Comparison of ENCODE assay signal across 42 mouse cellular contexts in the genomic region with DNA sequence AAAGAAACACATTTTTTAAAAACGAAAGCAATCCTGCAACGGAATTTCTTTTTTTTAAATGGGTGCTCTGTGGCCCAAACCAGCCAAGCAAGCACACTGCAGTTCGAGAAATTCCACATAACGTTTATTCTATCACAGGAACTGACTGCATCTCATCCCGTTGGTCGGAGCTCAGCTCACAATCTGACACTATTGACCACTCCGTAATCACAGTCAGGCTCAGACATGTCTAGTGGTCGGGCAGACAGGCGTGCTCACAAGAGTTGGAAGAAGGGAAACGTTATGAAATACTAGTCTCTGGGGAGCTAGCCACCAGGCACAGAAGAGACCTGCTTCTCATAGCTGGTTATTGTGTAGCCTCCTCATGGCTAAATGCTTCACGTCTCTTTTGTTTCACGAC. TPM values are rescaled to one million over a fixed set of nuclear protein-coding genes. Genes with fewer than 3 reads are reported as not detected.
"Had no signal": no experiment of that assay in that cellular context is flagged by ENCODE, and none has a peak within 500 bp of the region (broad histone marks: within the 10 kb centered on the region; RNA-seq: fewer than 3 reads in every experiment).

No protein-coding gene starts in this region.

- H3K9me3 ChIP-seq: limb, embryonic 12.5 days; limb, embryonic 13.5 days; limb, embryonic 15.5 days; liver, embryonic 12.5 days; liver, embryonic 13.5 days; liver, embryonic 15.5 days; lung, embryonic 15.5 days; megakaryocyte, embryonic 14.5 days; midbrain, embryonic 10.5 days; midbrain, embryonic 12.5 days; midbrain, embryonic 13.5 days; midbrain, embryonic 15.5 days; neural tube, embryonic 12.5 days had no signal

- DNase-seq: left cerebral cortex, postnatal 4 days; liver; liver, embryonic 13.5 days; liver, postnatal 0 days; lung, adult 18-20 months; lung, adult 2 months; lung, embryonic 14.5 days; lung, postnatal 10 days; lung, postnatal 14 days; lung, postnatal 36 days; lung, postnatal 4 days; midbrain, embryonic 14.5 days had no signal

- H3K27ac ChIP-seq: limb, embryonic 12.5 days; limb, embryonic 13.5 days; limb, embryonic 15.5 days; liver, embryonic 12.5 days; liver, embryonic 13.5 days; liver, embryonic 14.5 days; liver, embryonic 15.5 days; lung, embryonic 15.5 days; macrophage; midbrain, embryonic 10.5 days; midbrain, embryonic 12.5 days; midbrain, embryonic 13.5 days; midbrain, embryonic 15.5 days; neural tube, embryonic 12.5 days had no signal

- H3K4me1 ChIP-seq: liver, embryonic 12.5 days; liver, embryonic 15.5 days had no signal

- H3K27me3 ChIP-seq: neural tube, embryonic 12.5 days had no signal

- H3K9ac ChIP-seq: limb, embryonic 12.5 days; limb, embryonic 13.5 days; limb, embryonic 15.5 days; liver, embryonic 12.5 days; liver, embryonic 13.5 days; liver, embryonic 14.5 days; liver, embryonic 15.5 days; liver, postnatal 0 days; lung, embryonic 14.5 days; lung, embryonic 15.5 days; midbrain, embryonic 12.5 days; midbrain, embryonic 13.5 days; midbrain, embryonic 15.5 days; neural tube, embryonic 12.5 days had no signal

- ATAC-seq: liver, embryonic 12.5 days; liver, postnatal 0 days; lung, postnatal 0 days; midbrain, embryonic 13.5 days; midbrain, embryonic 15.5 days; midbrain, embryonic 16.5 days had no signal

- H3K36me3 ChIP-seq: limb, embryonic 12.5 days; limb, embryonic 13.5 days; limb, embryonic 15.5 days; liver, embryonic 12.5 days; liver, embryonic 13.5 days; liver, embryonic 15.5 days; lung, embryonic 15.5 days; midbrain, embryonic 10.5 days; midbrain, embryonic 12.5 days; midbrain, embryonic 13.5 days; midbrain, embryonic 15.5 days; neural tube, embryonic 12.5 days had no signal

- H3K4me2 ChIP-seq: limb, embryonic 12.5 days; limb, embryonic 13.5 days; limb, embryonic 15.5 days; liver, embryonic 11.5 days; liver, embryonic 12.5 days; liver, embryonic 13.5 days; liver, embryonic 15.5 days; lung, embryonic 14.5 days; lung, embryonic 15.5 days; midbrain, embryonic 11.5 days; midbrain, embryonic 12.5 days; midbrain, embryonic 13.5 days; midbrain, embryonic 15.5 days; neural tube, embryonic 12.5 days had no signal

- H3K4me3 ChIP-seq: limb, embryonic 12.5 days; limb, embryonic 13.5 days; limb, embryonic 15.5 days; liver, embryonic 12.5 days; liver, embryonic 13.5 days; liver, embryonic 15.5 days; lung, embryonic 15.5 days; megakaryocyte, embryonic 14.5 days; midbrain, embryonic 10.5 days; midbrain, embryonic 12.5 days; midbrain, embryonic 13.5 days; midbrain, embryonic 15.5 days; myocyte; neural tube, embryonic 12.5 days had no signal

RNA-seq across cellular contexts. Expression of a gene that starts 15.6 kb away (rescaled TPM):
- total RNA-seq: left cerebral cortex, postnatal 10 days; left cerebral cortex, postnatal 14 days; left cerebral cortex, postnatal 25 days; left cerebral cortex, postnatal 36 days; left cerebral cortex, postnatal 4 days; megakaryocyte progenitor cell, adult 5-6 weeks; megakaryocyte, adult 5-6 weeks; megakaryocyte-erythroid progenitor cell, adult 5-6 weeks; midbrain, postnatal 0 days; monocyte, adult 5-6 weeks had no signal
- polyA plus RNA-seq: limb, embryonic 12.5 days; lung, embryonic 14.5 days; macrophage; midbrain, embryonic 11.5 days; midbrain, embryonic 12.5 days; midbrain, embryonic 14.5 days; midbrain, embryonic 16.5 days; myocyte; neural tube, embryonic 12.5 days had no signal

RNA-seq across cellular contexts. Expression of a gene that starts 33.9 kb away (rescaled TPM):
- total RNA-seq: left cerebral cortex, postnatal 10 days; left cerebral cortex, postnatal 14 days; left cerebral cortex, postnatal 25 days; left cerebral cortex, postnatal 36 days; left cerebral cortex, postnatal 4 days; megakaryocyte progenitor cell, adult 5-6 weeks; megakaryocyte, adult 5-6 weeks; megakaryocyte-erythroid progenitor cell, adult 5-6 weeks; midbrain, postnatal 0 days; monocyte, adult 5-6 weeks had no signal
- polyA plus RNA-seq: limb, embryonic 11.5 days; macrophage; midbrain, embryonic 10.5 days; midbrain, embryonic 11.5 days; midbrain, embryonic 12.5 days; midbrain, embryonic 15.5 days; midbrain, embryonic 16.5 days; midbrain, postnatal 0 days; myocyte; neural tube, embryonic 11.5 days had no signal

RNA-seq across cellular contexts. Expression of a gene that starts 57.7 kb away (rescaled TPM):
- total RNA-seq: left cerebral cortex, postnatal 10 days; left cerebral cortex, postnatal 14 days; left cerebral cortex, postnatal 25 days; left cerebral cortex, postnatal 36 days; left cerebral cortex, postnatal 4 days; megakaryocyte progenitor cell, adult 5-6 weeks; megakaryocyte, adult 5-6 weeks; megakaryocyte-erythroid progenitor cell, adult 5-6 weeks; midbrain, postnatal 0 days; monocyte, adult 5-6 weeks had no signal
- polyA plus RNA-seq: limb, embryonic 13.5 days; macrophage; midbrain, embryonic 10.5 days; midbrain, embryonic 11.5 days; midbrain, embryonic 12.5 days; midbrain, embryonic 14.5 days; midbrain, embryonic 15.5 days; midbrain, embryonic 16.5 days; midbrain, postnatal 0 days; myocyte; neural tube, embryonic 12.5 days had no signal
